Mouse (Mus musculus) kidney, adult 2 months (tissue): ENCODE results near the gene Iqsec1. TPM values are rescaled to one million over a fixed set of nuclear protein-coding genes. Genes with fewer than 3 reads are reported as not detected.

Source experiments
- DNase-seq: peaks from one replicate; pipeline ENCODE4 v3.0.0; 2021
- H3K27ac ChIP-seq: fragments of 200-500 bp; 2 replicates; pipeline ENCODE4 v1.5.1; 2012; ENCODE audit warnings: low read depth, low read length, control low read depth, inconsistent platforms; ENCODE audit not compliant: insufficient read depth
- H3K27me3 ChIP-seq: fragments of 200-500 bp; replicated peaks from 2 replicates; pipeline ENCODE4 v1.6.1; 2012; ENCODE audit warnings: mild to moderate bottlenecking, moderate library complexity, low read length, inconsistent platforms; ENCODE audit not compliant: control insufficient read depth, insufficient read depth
- H3K36me3 ChIP-seq: fragments of 200-500 bp; 2 replicates; pipeline ENCODE4 v1.6.1; 2012; ENCODE audit warnings: mild to moderate bottlenecking, moderate library complexity, low read length, inconsistent platforms; ENCODE audit not compliant: control insufficient read depth, insufficient read depth
- H3K4me1 ChIP-seq: fragments of 200-500 bp; 2 replicates; pipeline ENCODE4 v1.6.1; 2011; ENCODE audit warnings: low read length; ENCODE audit not compliant: control insufficient read depth, insufficient read depth
- H3K4me3 ChIP-seq: fragments of 200-500 bp; 2 replicates; pipeline ENCODE4 v1.5.1; 2011; ENCODE audit warnings: mild to moderate bottlenecking, low read depth, low read length, control low read depth; ENCODE audit not compliant: insufficient read depth
- CTCF ChIP-seq: fragments of 200-500 bp; conservative IDR thresholded peaks from 2 replicates; pipeline ENCODE4 v1.5.1; 2011; ENCODE audit warnings: low read depth, mild to moderate bottlenecking, control low read depth, low read length, moderate library complexity, mixed read lengths; ENCODE audit not compliant: insufficient read depth, insufficient read length
- POLR2A ChIP-seq: fragments of 200-500 bp; IDR thresholded peaks from one replicate; pipeline ENCODE4 v1.6.1; 2011; ENCODE audit warnings: low read depth, low read length, control low read depth
- WGBS: fragments of 180-500 bp; shearing (Covaris S2); methylation state at CpG from one replicate; pipeline ENCODE4 v1.1.7; 2018; 5-methylcytosine and 5-hydroxymethylcytosine counted together
- polyA plus RNA-seq: library from polyadenylated mRNA; depleted of rRNA; stranded (reverse); fragments of >200 nt; gene quantifications from 2 replicates; pipeline ENCODE4 v1.2.3, GENCODE M21; 2012

The Iqsec1 gene
- polyA plus RNA-seq, 1 experiment: 149 TPM

- WGBS: 80% methylated on average over 6 of the region's 6 CpGs
- H3K4me1 ChIP-seq: no peaks in the 10 kb centered on the region
- H3K4me3 ChIP-seq: no peak overlapping the region
- DNase-seq: no peak
- TF ChIP-seq POLR2A: no peak
- TF ChIP-seq CTCF: no peak
- no peaks in the 10 kb centered on the region for H3K36me3 ChIP-seq
- no peaks in the 10 kb centered on the region for H3K27me3 ChIP-seq
- no peak overlapping the region for H3K27ac ChIP-seq
These were observed 75.7 kb downstream of the Iqsec1 start for GRCm38 (mm10) chr6:90912768-90913167.

- TF ChIP-seq POLR2A: no peak
- no peaks in the 10 kb centered on the region for H3K36me3 ChIP-seq
- no peak overlapping the region for H3K4me3 ChIP-seq
- 72% methylated on average over 2 of the region's 2 CpGs for WGBS
- no peak overlapping the region for H3K27ac ChIP-seq
- no peak for DNase-seq
- H3K27me3 ChIP-seq: no peaks in the 10 kb centered on the region
- H3K4me1 ChIP-seq: no peaks in the 10 kb centered on the region
These were observed 84.3 kb downstream of the Iqsec1 start for GRCm38 (mm10) chr6:90904143-90904542.

GRCm38 (mm10) chr6:90900302-90900701, 88.2 kb downstream of the Iqsec1 start:
- Histone ChIP-seq H3K36me3 (no peaks in the 10 kb centered on the region), H3K4me3 (no peak overlapping the region), H3K27me3 (no peaks in the 10 kb centered on the region), H3K4me1 (no peaks in the 10 kb centered on the region), H3K27ac (no peak overlapping the region)
- no peak for DNase-seq
- TF ChIP-seq CTCF (no peak), POLR2A (no peak)
- whole genome bisulfite sequencing: 52% methylated on average over 6 of the region's 6 CpGs

- H3K27ac ChIP-seq: no peak overlapping the region
These were observed 89.2 kb downstream of the Iqsec1 start for GRCm38 (mm10) chr6:90899266-90899665.

GRCm38 (mm10) chr6:90898107-90898506, 90.4 kb downstream of the Iqsec1 start:
- H3K4me1 ChIP-seq: no peaks in the 10 kb centered on the region
- no peak overlapping the region for H3K4me3 ChIP-seq
- H3K27ac ChIP-seq: no peak overlapping the region
- DNase-seq: no peak
- no peaks in the 10 kb centered on the region for H3K27me3 ChIP-seq
- TF ChIP-seq CTCF: no peak
- H3K36me3 ChIP-seq: no peaks in the 10 kb centered on the region
- WGBS: 29% methylated on average over 1 of the region's 1 CpGs

More at GRCm38 (mm10) chr6:90899266-90899665, 89.2 kb downstream of the Iqsec1 start:
- 96% methylated on average over 1 of the region's 1 CpGs for WGBS
- Histone ChIP-seq H3K4me1 (no peaks in the 10 kb centered on the region), H3K27me3 (no peaks in the 10 kb centered on the region), H3K4me3 (no peak overlapping the region), H3K36me3 (no peaks in the 10 kb centered on the region)
- DNase-seq: no peak
- TF ChIP-seq POLR2A: no peak
- no peak for TF ChIP-seq CTCF

GRCm38 (mm10) chr6:90892401-90892800, 96.1 kb downstream of the Iqsec1 start:
- Histone ChIP-seq H3K4me1 (no peaks in the 10 kb centered on the region), H3K27me3 (no peaks in the 10 kb centered on the region), H3K36me3 (no peaks in the 10 kb centered on the region), H3K4me3 (no peak overlapping the region), H3K27ac (no peak overlapping the region)
- DNase-seq: no peak
- TF ChIP-seq POLR2A (no peak), CTCF (no peak)
- 90% methylated on average over 1 of the region's 1 CpGs for whole genome bisulfite sequencing

- WGBS: 83% methylated on average over 7 of the region's 7 CpGs
- H3K4me3 ChIP-seq: no peak overlapping the region
- no peaks in the 10 kb centered on the region for H3K4me1 ChIP-seq
- no peaks in the 10 kb centered on the region for H3K27me3 ChIP-seq
- H3K27ac ChIP-seq: no peak overlapping the region
- no peak for DNase-seq
- TF ChIP-seq CTCF (no peak), POLR2A (no peak)
- H3K36me3 ChIP-seq: no peaks in the 10 kb centered on the region
These were observed 98.9 kb downstream of the Iqsec1 start for GRCm38 (mm10) chr6:90889356-90890285.
